Mouse (Mus musculus): ENCODE measurements at regions not wholly inside any gene's neighbourhood (a gene's known extent, or its start where the extent isn't known, plus 50 kb on each side); places are given as distances from the start of the nearest gene placed in this dataset.
"Not testable (repeated sequence)": the region's sequence is repeated elsewhere in the genome, so short reads cannot be mapped to it uniquely, and the experiment has no call there.

GRCm38 (mm10) chr13:25695017-25695604, 424.8 kb upstream of the Nrsn1 start:
- DNase-seq, result peak in 1 of 2 experiments; percentile 27

- DNase-seq, result no peak
These were observed 408.0 kb upstream of the Nrsn1 start for GRCm38 (mm10) chr13:25678221-25678735.

- DNase-seq, result no peak
These were observed 404.9 kb upstream of the Nrsn1 start for GRCm38 (mm10) chr13:25675208-25675607.

GRCm38 (mm10) chr13:25666022-25666421, 395.7 kb upstream of the Nrsn1 start:
- no peak for DNase-seq

DNA sequence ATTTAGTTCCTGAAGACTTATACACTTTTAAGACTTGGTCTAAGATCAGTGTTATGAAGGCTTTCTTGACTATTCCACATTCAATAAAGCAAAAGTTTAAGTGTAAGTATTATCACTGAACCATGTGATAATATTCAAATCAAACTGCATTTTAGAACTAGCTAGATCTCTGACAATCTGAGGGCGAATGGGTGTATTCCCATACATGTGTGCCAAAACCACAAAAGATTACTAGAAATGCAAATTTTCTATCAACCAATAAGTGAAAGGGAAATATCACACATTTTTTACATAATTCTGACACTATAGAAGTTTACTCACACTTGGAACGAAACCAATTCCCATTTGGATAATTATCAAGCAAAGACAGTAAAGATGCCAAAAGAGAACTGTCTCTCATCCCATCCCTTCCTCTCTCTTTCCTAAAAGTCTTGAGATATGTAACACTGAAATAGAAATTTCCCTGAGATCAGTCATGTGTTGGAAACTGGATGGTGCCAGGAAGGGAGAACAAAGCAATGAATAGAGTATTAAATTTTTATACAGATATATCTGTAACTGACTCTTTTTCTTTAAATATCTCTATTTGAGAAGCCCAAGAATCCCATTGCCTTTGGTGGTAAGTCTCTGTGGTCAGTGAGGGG, 394.8 kb upstream of the Nrsn1 start:
- DNase-seq, result no peak

GRCm38 (mm10) chr13:25648430-25648786, 378.1 kb upstream of the Nrsn1 start:
- DNase-seq, result no peak

GRCm38 (mm10) chr13:25647711-25648429, 377.6 kb upstream of the Nrsn1 start:
- no peak for DNase-seq

DNA sequence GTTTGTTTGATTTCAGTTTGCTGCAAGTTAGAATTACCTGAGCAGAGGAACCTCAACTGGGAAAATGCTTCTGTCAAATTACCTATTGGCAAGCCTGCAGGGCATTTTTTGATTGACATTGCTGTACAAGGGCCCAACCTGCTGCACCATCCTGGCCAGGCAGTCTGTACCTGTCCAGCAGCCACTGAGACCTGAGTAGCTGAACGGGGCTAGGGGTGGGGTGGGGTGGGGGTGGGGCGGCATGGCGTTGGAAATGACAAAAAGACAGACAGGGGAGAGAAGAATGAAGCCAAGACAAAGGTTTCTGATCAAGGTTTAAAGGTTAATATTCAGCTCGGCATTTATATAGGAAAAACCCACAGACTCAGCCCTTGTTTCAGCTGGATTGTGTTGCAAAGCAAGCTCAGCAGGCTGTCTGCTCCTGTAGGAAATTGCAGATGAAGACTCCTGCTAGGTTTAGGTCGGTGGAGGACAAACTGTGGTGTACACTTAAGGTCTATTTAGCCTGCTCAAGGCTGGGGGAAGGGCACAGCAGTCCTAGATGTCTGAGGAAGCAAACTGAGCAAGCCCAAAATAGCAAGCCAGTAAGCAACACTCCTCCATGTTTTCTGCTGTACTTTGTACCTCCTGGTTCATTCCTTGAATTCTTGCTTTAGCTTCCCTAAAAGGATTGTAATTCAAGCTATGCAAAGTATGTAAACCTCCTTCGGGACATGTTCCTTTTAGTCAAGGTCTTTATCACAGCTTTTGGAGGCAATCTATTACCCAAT, 369.4 kb upstream of the Nrsn1 start:
- no peak for DNase-seq

DNA sequence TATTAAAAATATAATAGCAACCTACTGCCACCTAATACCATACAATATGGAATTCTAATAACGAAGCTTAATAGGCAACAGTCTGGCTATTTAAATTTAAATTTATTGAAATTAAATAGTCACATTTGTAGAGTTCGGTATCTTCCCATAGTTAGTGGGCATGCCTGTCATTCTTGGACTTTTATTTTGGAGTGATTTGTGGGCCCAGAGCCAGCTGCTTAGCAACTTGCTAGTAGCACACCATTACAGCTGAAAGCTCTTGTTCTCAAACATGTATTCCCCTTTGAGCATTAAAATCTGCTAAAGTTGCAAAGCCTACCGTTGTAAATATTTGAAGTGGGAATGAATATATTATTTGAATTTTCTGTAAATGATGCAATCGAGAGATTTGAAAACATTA, 359.2 kb upstream of the Nrsn1 start:
- DNase-seq, result no peak

GRCm38 (mm10) chr13:25617578-25617977, 347.3 kb upstream of the Nrsn1 start:
- DNase-seq, result no peak

- no peak for DNase-seq
These were observed 341.7 kb upstream of the Nrsn1 start for GRCm38 (mm10) chr13:25611986-25612385.

GRCm38 (mm10) chr13:25609641-25610040, 339.3 kb upstream of the Nrsn1 start:
- DNase-seq, result no peak

DNA sequence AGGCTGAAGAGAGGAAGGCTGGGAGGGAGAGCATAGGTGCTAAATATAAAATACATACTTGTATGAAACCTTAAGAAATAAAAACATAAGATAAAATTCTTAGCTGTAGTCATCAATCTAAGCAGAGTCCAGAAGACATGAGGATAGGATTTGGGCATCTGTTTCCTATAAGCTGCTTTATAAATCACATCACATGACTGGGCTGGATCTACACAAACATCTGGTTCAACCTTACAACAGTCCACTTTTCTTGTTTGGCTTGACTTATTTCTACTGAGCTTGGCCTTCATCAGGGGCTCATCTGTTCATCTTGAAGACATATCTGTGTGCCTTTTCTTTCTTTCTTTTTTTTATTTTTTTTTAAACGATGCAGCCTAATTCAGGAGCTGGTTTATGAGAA, 338.9 kb upstream of the Nrsn1 start:
- no peak for DNase-seq

- not testable (repeated sequence) for DNase-seq
These were observed 331.0 kb upstream of the Nrsn1 start for GRCm38 (mm10) chr13:25601351-25601750.

DNA sequence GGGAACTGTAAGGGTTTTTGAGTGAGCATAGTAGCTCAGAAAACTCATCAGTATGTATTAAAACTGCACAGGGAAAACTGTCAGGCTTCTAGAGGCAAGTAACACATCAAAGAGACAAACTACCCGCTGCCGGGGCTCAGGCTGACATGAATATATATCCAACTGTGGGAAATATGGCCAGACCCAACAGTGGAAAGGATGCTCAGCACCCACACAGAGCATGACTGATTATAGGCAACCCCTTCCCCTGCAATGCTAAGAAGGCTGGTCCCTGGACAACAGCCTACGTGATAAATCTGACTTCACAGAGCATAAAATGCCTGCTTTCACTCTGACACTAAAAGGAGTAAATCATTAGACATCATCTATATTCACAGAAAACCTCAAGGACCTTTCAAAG, 324.3 kb upstream of the Nrsn1 start:
- DNase-seq, result no peak

- no peak for DNase-seq
These were observed 300.3 kb upstream of the Nrsn1 start for GRCm38 (mm10) chr13:25570641-25571040.

- DNase-seq, result peak; percentile 16 to 49
These were observed 292.4 kb upstream of the Nrsn1 start for GRCm38 (mm10) chr13:25562746-25563145.

DNA sequence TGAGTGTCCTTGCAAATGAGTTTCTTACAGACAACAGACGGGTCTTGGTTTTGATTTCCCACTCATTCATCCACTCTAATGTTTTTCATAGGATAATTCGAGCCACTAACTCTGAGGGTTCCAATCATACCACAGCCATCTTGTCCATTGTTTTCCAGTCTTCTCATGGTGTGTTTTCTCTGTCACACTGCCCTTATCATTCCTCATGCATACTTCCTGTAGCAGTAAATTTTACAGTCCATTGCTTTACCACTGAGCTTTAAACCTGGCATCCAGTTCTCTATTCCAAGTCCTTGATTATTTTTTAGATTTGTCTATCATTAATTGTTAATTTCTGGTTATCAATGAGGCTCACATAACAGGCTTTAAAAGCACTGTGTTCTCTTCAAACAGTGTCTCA, 290.0 kb upstream of the Nrsn1 start:
- no peak for DNase-seq

- DNase-seq, result no peak
These were observed 284.7 kb upstream of the Nrsn1 start for GRCm38 (mm10) chr13:25554962-25555361.

DNA sequence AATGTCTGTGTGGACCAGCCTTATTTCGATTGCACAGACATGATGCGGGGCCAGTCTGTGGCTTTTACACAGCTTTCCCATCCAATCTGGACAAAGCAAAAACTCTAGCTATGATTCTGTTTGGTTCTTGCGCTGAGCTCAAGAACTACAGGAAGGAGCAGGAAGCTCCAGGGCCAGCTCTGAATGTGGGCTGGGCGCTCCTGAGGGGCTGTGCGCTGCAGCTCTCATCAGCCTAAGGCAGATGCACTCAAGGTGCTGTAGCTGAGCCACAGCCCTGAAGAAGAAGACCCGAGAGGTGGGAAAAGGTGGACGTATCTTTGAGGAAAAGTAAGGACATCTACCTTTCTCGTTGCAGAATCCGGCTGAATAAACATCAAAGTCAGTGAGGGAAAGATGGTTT, 278.2 kb upstream of the Nrsn1 start:
- DNase-seq, result no peak

DNA sequence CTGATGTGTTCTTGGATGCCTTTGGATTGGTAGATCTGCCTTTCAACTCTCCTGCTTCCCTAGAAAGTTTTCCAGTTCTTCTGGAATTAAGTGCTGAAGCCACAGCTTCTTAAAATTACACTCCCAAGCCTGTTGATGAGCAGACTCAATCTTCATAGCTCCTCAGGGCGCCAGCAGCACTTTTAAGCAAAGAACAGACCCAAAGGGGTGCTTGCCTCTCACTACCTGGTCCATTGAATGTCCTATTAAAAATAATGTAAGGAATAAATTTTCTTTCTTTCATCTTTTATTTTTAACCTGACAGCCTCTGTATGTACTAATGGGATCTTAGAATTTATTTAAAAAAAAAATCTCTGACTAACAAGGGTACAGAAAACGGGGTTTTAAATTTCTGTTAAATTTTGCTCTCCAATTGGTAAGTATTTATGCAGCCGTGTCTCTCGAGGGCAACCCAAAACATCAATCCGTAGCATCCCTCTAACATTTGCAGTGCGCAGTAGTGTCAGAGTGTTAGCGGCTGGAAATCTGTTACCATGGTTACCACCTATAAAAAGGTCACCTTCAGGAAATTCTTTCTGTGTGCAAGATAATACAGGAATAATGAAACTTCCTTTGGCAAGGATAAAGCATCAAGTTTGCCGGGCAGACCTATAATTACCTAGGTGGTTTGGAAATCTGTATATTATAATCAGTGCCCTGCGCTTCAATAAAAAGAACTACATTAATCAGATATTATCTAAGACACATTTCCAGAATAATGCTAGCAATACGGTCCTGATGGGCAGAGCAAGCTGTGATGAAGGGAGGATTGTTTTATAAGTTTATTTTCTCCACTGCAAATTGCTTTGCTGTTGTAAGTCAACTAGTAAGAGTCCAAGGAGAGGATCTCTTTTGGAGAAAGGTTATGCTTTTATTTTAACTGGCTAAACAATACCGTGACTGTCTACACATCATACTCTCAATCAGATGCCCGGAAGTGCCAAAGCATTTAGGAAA, 277.1 kb upstream of the Nrsn1 start:
- no peak for DNase-seq

GRCm38 (mm10) chr13:25524094-25524493, 253.8 kb upstream of the Nrsn1 start:
- DNase-seq, result no peak
